19 mouse cellular contexts compared by ENCODE assay signal in the genomic region with DNA sequence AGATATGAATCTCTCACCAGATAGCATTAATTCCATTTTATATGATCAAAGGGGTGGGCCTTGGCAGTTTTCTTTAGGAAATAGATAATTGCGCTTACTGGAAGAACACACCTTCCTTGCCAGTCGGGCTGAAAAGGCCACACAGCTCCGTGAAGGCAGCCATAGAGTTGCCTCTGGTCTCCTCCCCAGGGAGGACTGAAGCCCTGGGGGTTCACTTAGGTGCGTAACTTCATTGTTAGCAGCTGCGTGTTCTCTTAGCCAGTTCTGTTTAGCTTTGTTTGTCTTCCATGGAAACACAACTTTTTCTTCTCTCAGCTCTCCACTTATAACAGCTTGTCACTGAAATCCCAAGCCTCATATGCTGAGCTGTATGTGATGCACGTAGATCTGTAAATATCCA.
"Had no signal": no experiment of that assay in that cellular context is flagged by ENCODE, and none has a peak within 500 bp of the region (broad histone marks: within the 10 kb centered on the region; RNA-seq: fewer than 3 reads in every experiment).

No protein-coding gene starts in this region.

- H3K36me3 ChIP-seq: kidney, embryonic 15.5 days; limb, embryonic 12.5 days; limb, embryonic 15.5 days; midbrain, embryonic 10.5 days; midbrain, embryonic 13.5 days; neural tube, embryonic 13.5 days had no signal

- H3K4me3 ChIP-seq: kidney, embryonic 15.5 days; left cerebral cortex, adult 2 months; limb, embryonic 12.5 days; limb, embryonic 15.5 days; midbrain, embryonic 10.5 days; midbrain, embryonic 13.5 days; myocyte; neural tube, embryonic 13.5 days had no signal

- H3K27me3 ChIP-seq: kidney, embryonic 15.5 days; limb, embryonic 12.5 days; limb, embryonic 15.5 days; midbrain, embryonic 13.5 days; neural tube, embryonic 13.5 days had no signal

- ATAC-seq: inflammation-experienced regulatory T-cells, adult 6 months; midbrain, embryonic 16.5 days had no signal

- H3K27ac ChIP-seq: kidney, embryonic 15.5 days; left cerebral cortex, adult 2 months; limb, embryonic 12.5 days; limb, embryonic 15.5 days; liver, embryonic 14.5 days; midbrain, embryonic 10.5 days; midbrain, embryonic 13.5 days; neural tube, embryonic 13.5 days had no signal

- DNase-seq: kidney, postnatal 10 days; layer of hippocampus, postnatal 36 days; retina, postnatal 1 day; right cerebral cortex, postnatal 25 days; spleen, adult 18-20 months; thymus, adult 18-20 months; thymus, postnatal 36 days had no signal

- H3K4me2 ChIP-seq: kidney, embryonic 15.5 days; limb, embryonic 12.5 days; limb, embryonic 15.5 days; midbrain, embryonic 13.5 days; neural tube, embryonic 13.5 days had no signal

- H3K9me3 ChIP-seq: kidney, embryonic 15.5 days; limb, embryonic 12.5 days; limb, embryonic 15.5 days; megakaryocyte, embryonic 14.5 days; midbrain, embryonic 10.5 days; midbrain, embryonic 13.5 days; neural tube, embryonic 13.5 days had no signal

- H3K4me1 ChIP-seq: kidney, embryonic 15.5 days; limb, embryonic 12.5 days; limb, embryonic 15.5 days had no signal

- H3K9ac ChIP-seq: kidney, embryonic 15.5 days; limb, embryonic 12.5 days; limb, embryonic 15.5 days; liver, embryonic 14.5 days; midbrain, embryonic 13.5 days; neural tube, embryonic 13.5 days had no signal
